Mouse (Mus musculus) liver, embryonic 15.5 days (tissue): Measurements from ENCODE around the gene Mrgpre. TPM values are rescaled to one million over a fixed set of nuclear protein-coding genes. Genes with fewer than 3 reads are reported as not detected.

Experiments
- ATAC-seq: fragments of 200-750 bp; cut with Nextera tagmentation; 2 replicates; pipeline ENCODE4 v1.8.0; 2017; ENCODE audit warnings: moderate number of reproducible peaks, mild to moderate bottlenecking, moderate library complexity; ENCODE audit not compliant: insufficient read depth
- H3K27ac ChIP-seq: fragments of 300-500 bp; sonication (generic); replicated peaks from 2 replicates; pipeline ENCODE4 v1.5.1; 2015; ENCODE audit warnings: mild to moderate bottlenecking, inconsistent platforms
- H3K27me3 ChIP-seq: fragments of 300-500 bp; sonication (generic); 2 replicates; pipeline ENCODE4 v1.6.1; 2015; ENCODE audit warnings: mild to moderate bottlenecking, inconsistent platforms
- H3K36me3 ChIP-seq: fragments of 300-500 bp; sonication (generic); replicated peaks from 2 replicates; pipeline ENCODE4 v1.6.1; 2015; ENCODE audit warnings: moderate library complexity, mild to moderate bottlenecking, inconsistent platforms
- H3K4me1 ChIP-seq: fragments of 300-500 bp; sonication (generic); replicated peaks from 2 replicates; pipeline ENCODE4 v1.6.1; 2015; ENCODE audit warnings: inconsistent platforms
- H3K4me2 ChIP-seq: fragments of 300-500 bp; sonication (generic); 2 replicates; pipeline ENCODE4 v1.6.1; 2015; ENCODE audit warnings: moderate library complexity, mild to moderate bottlenecking, inconsistent platforms
- H3K4me3 ChIP-seq: fragments of 300-500 bp; sonication (generic); replicated peaks from 2 replicates; pipeline ENCODE4 v1.5.1; 2015; ENCODE audit warnings: mild to moderate bottlenecking, inconsistent platforms
- H3K9ac ChIP-seq: fragments of 300-500 bp; sonication (generic); 2 replicates; pipeline ENCODE4 v1.6.1; 2015; ENCODE audit warnings: moderate library complexity, mild to moderate bottlenecking, inconsistent platforms
- H3K9me3 ChIP-seq: fragments of 300-500 bp; sonication (generic); replicated peaks from 2 replicates; pipeline ENCODE4 v1.6.1; 2016; ENCODE audit warnings: inconsistent platforms
- WGBS: fragments of 180-500 bp; shearing (Covaris S2); methylation state at CpG from one replicate; pipeline ENCODE4 v1.1.7; 2015; ENCODE audit warnings: mixed read lengths; ENCODE audit not compliant: insufficient replicate concordance; 5-methylcytosine and 5-hydroxymethylcytosine counted together
- polyA plus RNA-seq: library from polyadenylated mRNA; unstranded; fragments of >200 nt; fragmentation: Nextera tagmentation; extraction: Ambion mirVana; gene quantifications from 2 replicates; pipeline ENCODE4 v1.2.1, GENCODE M21; 2015

Gene Mrgpre
- 0.48 and 0.52 TPM in 2 replicates for polyA plus RNA-seq

- peak; percentile 55 for ATAC-seq
- Histone ChIP-seq H3K27ac (no peak within 1 kb of the TSS), H3K36me3 (no peaks in the 10 kb centered on the region), H3K4me2 (peak within 1 kb of the TSS; percentile 59), H3K9ac (no peak within 1 kb of the TSS), H3K4me1 (peaks cover 16% of the 10 kb centered on the region), H3K4me3 (peak within 1 kb of the TSS; percentile 42), H3K27me3 (peaks cover 8% of the 10 kb centered on the region; the same call in 1 of the 2 replicates), H3K9me3 (no peaks in the 10 kb centered on the region)
- WGBS: 9% methylated on average over 21 of the region's 21 CpGs
Observed at GRCm38 (mm10) chr7:143783996-143784829, at the start of gene Mrgpre. Mrgpre (minus strand) TSS chr7:143784500.

- Histone ChIP-seq H3K4me1 (peaks cover 50% of the 10 kb centered on the region), H3K4me3 (no peak overlapping the region), H3K9ac (no peak overlapping the region), H3K36me3 (peaks cover 14% of the 10 kb centered on the region; the same call in 1 of the 2 replicates), H3K27ac (peak overlapping the region; percentile 51), H3K9me3 (no peaks in the 10 kb centered on the region), H3K27me3 (no peaks in the 10 kb centered on the region), H3K4me2 (0 out of 2 replicates have a peak overlapping the region, but pooled peaks have one; percentile 13)
- ATAC-seq: no peak
- 58% methylated on average over 6 of the region's 6 CpGs for WGBS
Observed at GRCm38 (mm10) chr7:143833581-143834190, 49.4 kb upstream of the Mrgpre start.

- Histone ChIP-seq H3K4me1 (peaks cover 50% of the 10 kb centered on the region), H3K4me3 (no peak overlapping the region), H3K9ac (no peak overlapping the region), H3K4me2 (no peak overlapping the region), H3K27me3 (no peaks in the 10 kb centered on the region), H3K36me3 (peaks cover 6% of the 10 kb centered on the region; the same call in 1 of the 2 replicates), H3K27ac (0 out of 2 replicates have a peak overlapping the region, but pooled peaks have one; percentile 1), H3K9me3 (no peaks in the 10 kb centered on the region)
- 66% methylated on average over 2 of the region's 2 CpGs for WGBS
- no peak for ATAC-seq
Observed at GRCm38 (mm10) chr7:143832611-143833010, 48.3 kb upstream of the Mrgpre start.

GRCm38 (mm10) chr7:143832196-143832595 is 47.9 kb upstream of the Mrgpre start:
- no peak overlapping the region for H3K4me3 ChIP-seq
- H3K27ac ChIP-seq: 0 out of 2 replicates have a peak overlapping the region, but pooled peaks have one; percentile 1
- peaks cover 50% of the 10 kb centered on the region for H3K4me1 ChIP-seq
- no peak for ATAC-seq
- H3K9me3 ChIP-seq: no peaks in the 10 kb centered on the region
- no peak overlapping the region for H3K9ac ChIP-seq
- no peak overlapping the region for H3K4me2 ChIP-seq
- WGBS: 67% methylated on average over 8 of the region's 8 CpGs
- H3K27me3 ChIP-seq: no peaks in the 10 kb centered on the region
- 0 out of 2 replicates have a peak, but pooled peaks cover 3% of the 10 kb centered on the region for H3K36me3 ChIP-seq

GRCm38 (mm10) chr7:143830399-143830798 is 46.1 kb upstream of the Mrgpre start:
- ATAC-seq: no peak; the same call in 1 of the 2 replicates
- peak overlapping the region; percentile 74 for H3K9ac ChIP-seq
- peak overlapping the region; percentile 80 for H3K4me3 ChIP-seq
- WGBS: 9% methylated on average over 6 of the region's 6 CpGs
- H3K4me2 ChIP-seq: peak overlapping the region; percentile 89
- H3K9me3 ChIP-seq: no peaks in the 10 kb centered on the region
- H3K4me1 ChIP-seq: peaks cover 48% of the 10 kb centered on the region
- H3K27ac ChIP-seq: 0 out of 2 replicates have a peak overlapping the region, but pooled peaks have one; percentile 25
- no peaks in the 10 kb centered on the region for H3K36me3 ChIP-seq
- H3K27me3 ChIP-seq: no peaks in the 10 kb centered on the region

- Histone ChIP-seq H3K4me3 (peak overlapping the region; percentile 80), H3K36me3 (no peaks in the 10 kb centered on the region), H3K4me1 (peaks cover 41% of the 10 kb centered on the region), H3K4me2 (peak overlapping the region; percentile 89), H3K9ac (peak overlapping the region; percentile 74), H3K9me3 (no peaks in the 10 kb centered on the region), H3K27ac (peak overlapping the region; percentile 90), H3K27me3 (no peaks in the 10 kb centered on the region)
- WGBS: under 1% methylated on average over 37 of the region's 37 CpGs
- peak; percentile 93 for ATAC-seq
Observed at GRCm38 (mm10) chr7:143829504-143830331, 45.4 kb upstream of the Mrgpre start.

- Histone ChIP-seq H3K4me3 (no peak overlapping the region), H3K27me3 (no peaks in the 10 kb centered on the region), H3K9me3 (no peaks in the 10 kb centered on the region), H3K4me1 (peaks cover 37% of the 10 kb centered on the region), H3K4me2 (no peak overlapping the region), H3K9ac (no peak overlapping the region), H3K27ac (no peak overlapping the region), H3K36me3 (no peaks in the 10 kb centered on the region)
- ATAC-seq: no peak
- 61% methylated on average over 2 of the region's 2 CpGs for WGBS
Observed at GRCm38 (mm10) chr7:143826985-143827384, 42.7 kb upstream of the Mrgpre start.

GRCm38 (mm10) chr7:143823266-143823605 is 38.9 kb upstream of the Mrgpre start:
- Histone ChIP-seq H3K9me3 (no peaks in the 10 kb centered on the region), H3K27ac (peak overlapping the region; percentile 63), H3K4me1 (peaks cover 26% of the 10 kb centered on the region), H3K4me2 (peak overlapping the region; percentile 75), H3K9ac (peak overlapping the region; percentile 42), H3K4me3 (peak overlapping the region; percentile 68), H3K27me3 (no peaks in the 10 kb centered on the region), H3K36me3 (0 out of 2 replicates have a peak, but pooled peaks cover 3% of the 10 kb centered on the region)
- ATAC-seq: 0 out of 2 replicates have a peak, but pooled peaks have one; percentile 0
- WGBS: 75% methylated on average over 4 of the region's 4 CpGs

GRCm38 (mm10) chr7:143822375-143823265 is 38.3 kb upstream of the Mrgpre start, which contains the start of the genes Nadsyn1 and Dhcr7:
Nadsyn1 (minus strand) TSS chr7:143822849.
Dhcr7 (plus strand) TSS chr7:143823145.
- ATAC-seq: peak; percentile 97
- Histone ChIP-seq H3K36me3 (0 out of 2 replicates have a peak, but pooled peaks cover 4% of the 10 kb centered on the region), H3K27me3 (no peaks in the 10 kb centered on the region), H3K4me2 (peak within 1 kb of the TSS; percentile 75), H3K9me3 (no peaks in the 10 kb centered on the region), H3K9ac (peak within 1 kb of the TSS; percentile 70), H3K4me3 (peak within 1 kb of the TSS; percentile 68), H3K4me1 (peaks cover 28% of the 10 kb centered on the region), H3K27ac (peak within 1 kb of the TSS; percentile 70)
- under 1% methylated on average over 40 of the region's 40 CpGs for WGBS

- Histone ChIP-seq H3K36me3 (0 out of 2 replicates have a peak, but pooled peaks cover 8% of the 10 kb centered on the region), H3K9ac (no peak overlapping the region), H3K4me3 (no peak overlapping the region), H3K9me3 (no peaks in the 10 kb centered on the region), H3K27ac (no peak overlapping the region), H3K4me2 (peak overlapping the region; percentile 75), H3K27me3 (no peaks in the 10 kb centered on the region), H3K4me1 (peaks cover 28% of the 10 kb centered on the region)
- no peak for ATAC-seq
- WGBS: 69% methylated on average over 2 of the region's 2 CpGs
Observed at GRCm38 (mm10) chr7:143821241-143821640, 36.9 kb upstream of the Mrgpre start.
